Mouse (Mus musculus) gastrocnemius, adult 8-10 months (tissue): ENCODE data around the gene Mapk13. TPM values are rescaled to one million over a fixed set of nuclear protein-coding genes. Genes with fewer than 3 reads are reported as not detected.
"Not testable (repeated sequence)": the region's sequence is repeated elsewhere in the genome, so short reads cannot be mapped to it uniquely, and the experiment has no call there.

Experiments used
- DNase-seq, 2 experiments: peaks; one replicate each; pipeline ENCODE4 v3.0.0; 2022; ENCODE audit warnings: low spot score in 2 of 2
- total RNA-seq, 4 experiments: library from RNA; stranded (reverse); gene quantifications; 2 replicates each; pipeline ENCODE4 v1.2.4; 2022

Gene Mapk13
- total RNA-seq, 4 experiments from 2014 or later: 0.34 TPM; not detected in 3

DNA sequence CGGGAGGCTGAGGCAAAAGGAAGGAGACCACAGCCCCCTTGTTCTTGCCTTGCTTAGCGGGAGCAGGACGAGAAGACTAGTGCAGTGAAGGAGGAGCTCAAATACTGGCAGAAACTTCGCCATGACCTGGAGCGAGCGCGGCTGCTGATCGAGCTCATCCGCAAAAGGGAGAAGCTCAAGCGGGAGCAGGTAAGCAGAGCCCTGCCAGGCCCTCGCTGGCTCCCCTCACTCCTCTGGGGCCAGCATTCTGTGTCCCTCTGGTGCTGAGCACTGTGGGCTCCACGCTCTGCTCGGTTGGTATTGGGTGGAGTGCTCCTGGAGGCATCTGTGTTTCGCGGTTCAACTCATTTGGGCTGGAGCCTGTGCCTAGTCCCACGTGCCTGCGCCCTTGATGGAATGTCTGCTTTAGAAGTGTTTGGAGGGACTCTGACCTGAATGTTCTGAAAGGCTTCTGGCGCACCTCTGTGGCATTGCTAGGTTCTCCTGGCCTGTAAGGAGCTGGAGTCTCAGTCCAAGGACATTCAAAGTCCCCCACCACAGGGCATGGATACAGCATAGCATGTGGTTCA lies 45.5 kb downstream of the Mapk13 start:
- no peak for DNase-seq

DNA sequence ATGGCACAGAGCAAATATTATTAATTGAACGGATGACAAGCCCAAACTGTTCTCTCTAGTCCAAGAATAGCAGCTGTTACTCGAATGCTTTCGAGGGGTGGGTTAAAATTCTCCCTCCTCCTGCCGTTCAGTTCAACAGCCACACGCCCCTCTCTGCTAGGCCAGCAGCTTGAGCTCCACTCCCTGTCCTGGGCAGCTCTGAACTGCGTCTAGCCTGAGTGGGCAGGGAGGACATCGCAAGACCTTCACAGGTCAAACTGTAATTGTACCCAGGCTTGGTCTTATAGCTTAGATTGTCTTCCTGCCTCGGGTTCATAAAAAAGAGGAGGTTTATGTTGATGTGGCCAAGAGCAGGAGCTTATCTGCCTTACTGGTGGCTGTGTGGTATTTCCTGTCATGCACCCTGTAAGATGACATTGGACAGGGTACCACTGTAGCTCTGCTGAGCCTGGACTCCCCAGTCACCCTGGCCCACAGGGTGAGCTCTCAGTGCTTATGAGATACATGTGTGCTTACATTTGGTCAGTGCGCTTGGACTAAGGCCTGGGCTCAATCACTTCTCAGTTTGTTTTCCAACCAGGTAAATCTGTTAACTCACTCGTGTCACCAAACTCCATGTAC lies 46.4 kb downstream of the Mapk13 start:
- no peak for DNase-seq

DNA sequence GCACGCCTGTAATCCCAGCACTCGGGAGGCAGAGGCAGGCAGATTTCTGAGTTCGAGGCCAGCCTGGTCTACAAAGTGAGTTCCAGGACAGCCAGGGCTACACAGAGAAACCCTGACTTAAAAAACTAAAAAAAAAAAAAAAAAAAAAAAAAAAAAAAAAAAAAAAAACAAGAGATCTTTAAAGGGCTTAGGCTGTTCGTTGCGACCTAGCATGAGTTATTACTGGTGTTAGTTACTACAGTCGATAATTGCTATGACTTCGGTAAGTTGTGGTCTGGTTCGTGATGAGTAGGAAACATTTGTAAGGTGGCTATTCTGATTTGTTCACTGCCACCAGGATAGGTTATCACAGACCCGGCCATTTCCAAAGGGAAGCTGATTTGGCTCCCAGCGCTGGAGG lies 47.2 kb downstream of the Mapk13 start:
- not testable (repeated sequence) for DNase-seq

DNA sequence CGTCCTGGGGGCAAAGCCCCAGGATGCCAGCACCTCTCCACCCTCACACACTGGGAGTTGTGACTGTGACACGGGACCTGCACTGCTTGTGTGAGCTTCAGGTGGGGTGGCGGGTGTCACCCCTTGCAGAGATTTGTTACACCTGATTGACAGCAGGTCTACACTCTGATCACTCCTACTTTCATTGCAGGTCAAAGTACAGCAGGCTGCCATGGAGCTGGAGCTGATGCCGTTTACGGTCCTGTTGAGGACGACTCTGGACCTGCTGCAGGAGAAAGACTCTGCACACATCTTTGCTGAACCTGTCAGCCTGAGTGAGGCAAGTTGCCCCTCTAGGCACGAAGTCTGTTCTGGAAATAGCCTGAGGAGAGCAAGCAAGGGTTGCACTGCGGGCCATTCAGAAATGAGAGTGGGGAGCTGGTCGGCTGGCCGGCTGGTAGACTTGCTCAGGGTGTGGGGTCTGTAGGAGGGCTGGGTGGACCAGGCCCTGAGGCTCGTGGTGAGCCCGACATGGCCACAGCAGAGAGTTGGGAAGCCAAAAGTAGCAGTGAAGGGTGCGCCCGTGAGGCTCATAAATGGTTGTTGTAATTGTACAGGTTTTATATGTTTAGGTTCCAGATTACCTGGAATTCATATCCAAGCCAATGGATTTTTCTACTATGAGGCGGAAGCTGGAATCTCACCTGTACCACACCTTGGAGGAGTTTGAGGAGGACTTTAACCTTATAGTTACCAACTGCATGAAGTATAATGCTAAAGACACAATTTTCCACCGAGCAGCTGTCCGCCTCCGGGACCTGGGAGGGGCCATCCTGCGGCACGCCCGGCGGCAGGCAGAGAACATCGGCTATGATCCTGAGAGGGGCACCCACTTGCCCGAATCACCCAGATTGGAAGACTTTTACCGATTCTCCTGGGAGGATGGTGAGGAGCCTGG lies 48.0 kb downstream of the Mapk13 start:
- no peak for DNase-seq

DNA sequence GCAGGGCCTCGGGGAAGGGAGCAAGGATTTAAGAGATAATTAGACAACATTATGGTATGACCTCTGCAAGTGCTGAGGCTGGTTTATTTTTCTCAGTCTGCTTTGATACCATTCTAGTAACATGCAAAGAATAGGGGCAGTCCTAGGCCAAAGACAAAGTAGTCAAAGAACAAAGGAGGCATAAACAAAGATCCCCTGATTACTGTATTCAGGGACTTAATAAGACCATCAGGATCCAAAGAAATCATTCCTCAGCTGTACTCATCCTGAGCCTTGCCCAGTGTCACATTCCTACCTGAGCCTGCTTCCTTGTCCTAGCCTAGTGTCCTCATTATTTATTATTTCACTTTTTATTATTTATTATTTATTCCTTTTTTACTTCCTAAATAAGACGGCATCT lies 51.1 kb downstream of the Mapk13 start:
- no peak for DNase-seq

DNA sequence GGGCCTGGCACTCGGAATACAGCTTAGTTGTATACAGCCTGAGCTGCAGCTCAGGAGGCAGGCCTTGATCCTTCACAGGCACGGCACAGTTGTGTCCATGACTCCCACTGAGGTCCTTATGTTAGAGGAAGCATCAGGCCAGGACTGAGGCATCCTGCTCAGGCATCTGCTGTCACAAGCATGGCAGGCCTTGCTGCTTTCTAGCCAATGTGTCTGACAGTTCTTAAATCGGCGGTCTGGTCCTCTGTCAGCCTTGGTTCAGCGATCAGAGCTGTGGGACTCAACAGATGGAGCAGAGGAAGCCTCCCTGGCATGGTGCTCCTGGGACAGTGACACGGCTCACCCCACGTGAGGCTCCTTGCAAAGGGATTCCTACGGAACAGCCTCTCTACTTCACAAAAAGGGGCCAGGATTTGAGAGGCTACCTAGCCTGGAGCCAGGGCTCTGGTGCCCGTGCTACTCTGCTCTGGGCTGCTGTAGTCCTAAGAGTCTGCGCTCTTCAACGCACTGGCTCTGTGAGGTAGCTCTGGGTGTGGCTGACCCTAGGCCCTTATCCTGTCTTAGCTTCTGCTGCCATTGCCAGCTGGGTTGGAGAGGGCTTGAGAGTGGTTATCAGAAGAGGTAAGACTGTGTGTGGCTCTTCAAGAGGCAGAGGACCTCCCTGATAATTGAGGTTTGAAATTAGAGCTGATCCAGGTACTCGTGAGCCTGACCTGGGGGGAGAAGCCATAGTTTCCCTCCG lies 54.1 kb downstream of the Mapk13 start:
- no peak for DNase-seq

DNA sequence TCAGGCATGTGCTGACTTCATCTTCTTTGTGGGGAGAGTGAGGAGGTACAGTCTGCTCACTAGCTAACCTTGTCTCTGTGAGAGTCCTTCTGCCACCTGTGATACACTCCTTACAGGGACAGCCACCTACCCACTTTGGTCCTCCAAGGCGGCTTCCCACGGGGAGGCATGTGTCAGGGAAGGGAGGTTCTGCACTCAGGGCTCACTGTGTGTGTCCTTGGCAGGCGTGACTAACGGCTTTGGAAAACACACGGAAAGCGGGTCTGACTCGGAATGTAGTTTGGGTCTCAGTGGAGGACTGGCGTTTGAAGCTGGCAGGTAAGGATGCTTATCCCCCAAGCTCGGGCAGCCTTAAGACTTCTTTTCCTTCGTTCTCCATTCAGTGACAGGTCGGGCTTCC lies 54.7 kb downstream of the Mapk13 start:
- no peak for DNase-seq

DNA sequence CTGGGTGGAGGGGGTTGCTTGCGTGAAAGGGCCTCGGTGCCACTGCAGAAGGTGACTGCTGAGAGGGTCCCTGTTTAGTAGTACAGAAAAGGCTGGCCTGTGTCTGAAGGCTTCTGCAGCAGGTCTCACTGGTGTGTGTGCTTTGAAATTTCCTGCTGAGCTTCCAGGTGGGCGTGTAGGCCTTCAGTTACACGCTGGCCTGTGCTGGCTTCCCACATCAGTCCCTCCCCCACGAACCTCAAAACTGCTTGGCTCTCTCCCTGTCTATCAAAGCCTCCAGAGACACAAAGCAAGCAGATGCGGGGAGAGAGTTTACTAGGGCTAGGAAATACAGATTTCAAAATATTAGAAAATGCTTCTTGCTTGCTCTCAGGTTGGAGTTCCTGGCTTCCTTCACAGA lies 55.8 kb downstream of the Mapk13 start:
- DNase-seq: no peak

DNA sequence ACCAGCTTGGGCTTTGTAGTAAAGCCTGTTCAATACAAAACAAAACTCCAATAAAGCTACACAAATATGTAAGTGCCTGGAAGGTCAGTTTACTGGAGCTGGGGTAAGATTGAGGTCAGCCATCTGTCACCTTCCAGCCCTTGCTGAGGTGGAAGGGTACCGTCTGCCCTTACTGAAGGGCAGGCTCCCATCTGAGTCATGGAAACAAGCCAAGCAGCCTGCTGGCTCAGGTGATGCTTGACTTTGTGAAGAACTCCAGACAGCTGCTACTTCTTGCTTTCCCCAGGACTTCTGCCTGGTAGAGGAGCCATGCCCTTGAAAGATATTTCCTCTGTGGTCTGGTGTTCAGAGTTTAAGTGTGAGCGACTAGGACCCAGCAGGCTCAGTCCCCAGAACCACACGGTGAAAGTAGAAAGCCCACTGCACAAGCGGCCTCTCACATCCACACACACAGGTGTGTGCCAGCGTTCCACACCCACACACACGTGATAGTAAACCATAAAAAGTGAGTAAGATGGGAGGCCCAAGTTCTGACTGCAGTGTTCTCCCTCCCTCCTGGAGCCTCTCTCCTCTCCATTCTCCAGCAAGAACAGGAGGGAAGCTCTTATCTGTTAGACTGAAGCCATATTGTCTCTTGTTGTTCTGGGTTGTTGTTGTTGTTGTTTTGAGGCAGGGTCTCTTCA lies 56.4 kb downstream of the Mapk13 start:
- DNase-seq: no peak

DNA sequence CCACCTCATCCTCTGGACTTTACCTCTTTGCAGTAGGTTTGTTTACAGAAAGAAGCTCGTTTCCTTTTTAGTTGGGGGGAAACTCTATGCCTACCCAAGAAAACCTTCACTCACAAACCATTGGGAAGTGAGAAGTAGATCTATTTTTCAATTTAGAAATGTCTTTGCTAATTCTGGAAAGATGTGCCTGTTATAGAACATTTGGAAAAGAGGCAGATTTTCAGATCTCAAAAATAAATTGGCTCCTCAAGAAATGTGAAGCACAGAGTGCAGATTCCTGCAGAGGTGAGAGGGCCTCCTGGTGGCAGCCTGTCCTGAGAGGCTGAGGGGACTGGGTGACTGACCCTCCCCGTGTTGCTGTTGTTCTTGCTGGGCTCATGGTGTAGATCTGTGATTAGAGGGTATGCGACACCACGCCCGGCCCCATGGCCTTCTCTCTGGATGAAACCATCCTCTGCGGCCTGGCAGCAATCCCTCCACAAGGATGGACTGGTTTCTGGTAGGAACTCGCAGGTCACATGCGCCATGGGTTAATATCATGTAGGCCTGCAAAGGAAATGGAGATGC lies 58.7 kb downstream of the Mapk13 start:
- DNase-seq: no peak

DNA sequence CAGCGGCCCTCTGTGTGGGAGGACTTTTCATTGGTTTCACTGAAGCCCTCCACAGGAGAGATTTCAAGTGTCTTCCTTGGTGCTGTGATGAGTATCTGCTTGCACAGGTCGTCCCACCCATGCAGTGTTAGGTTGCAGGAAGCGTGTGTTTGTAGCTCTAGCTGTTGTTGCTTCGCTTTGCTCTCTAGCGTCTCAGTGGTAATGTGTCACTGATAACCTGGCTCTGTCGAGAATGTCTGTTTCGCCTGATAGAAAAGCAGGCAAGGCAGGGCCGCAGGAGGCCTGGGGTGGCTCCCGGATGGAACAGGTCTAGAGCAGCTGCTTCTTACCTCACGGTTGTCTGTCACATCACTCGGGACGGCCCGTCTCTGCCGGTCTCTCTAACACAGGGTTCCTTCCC lies 60.0 kb downstream of the Mapk13 start:
- DNase-seq: no peak

Other genes starting within 250 kb of the Mapk13 start
- gene Armc12, start 238.5 kb upstream of the Mapk13 start, total RNA-seq: not detected
- gene Clpsl2, start 219.9 kb upstream of the Mapk13 start, total RNA-seq: not detected
- not detected for gene Clps, start 208.5 kb upstream of the Mapk13 start, total RNA-seq
- gene Lhfpl5, start 193.7 kb upstream of the Mapk13 start, total RNA-seq: not detected
- gene Srpk1, start 146.6 kb upstream of the Mapk13 start, total RNA-seq: 10 to 100 TPM; 23.1 to 29.4 (median 26.6) TPM
- under 1 TPM in 3 of 4 experiments, not detected in 1; 0.10 to 0.63 (median 0.46) TPM for gene Slc26a8, start 79.1 kb upstream of the Mapk13 start, total RNA-seq
- gene Mapk14, start 78.0 kb upstream of the Mapk13 start, total RNA-seq: 100 to 1,000 TPM; 107 to 121 (median 113) TPM
- 1 to 10 TPM in 1 of 4 experiments, under 1 TPM in 1, not detected in 2; 0.86 to 1.7 TPM for gene AC170998.1, start 43.2 kb upstream of the Mapk13 start, total RNA-seq
- 10 to 100 TPM; 13.2 to 16.5 (median 16.3) TPM for gene Brpf3, start 31.8 kb downstream of the Mapk13 start, total RNA-seq
- not detected for gene Pnpla1, start 89.1 kb downstream of the Mapk13 start, total RNA-seq
- gene 4930539E08Rik, start 146.0 kb downstream of the Mapk13 start, total RNA-seq: not detected
- gene Pxt1, start 174.5 kb downstream of the Mapk13 start, total RNA-seq: not detected
- 10 to 100 TPM; 27.0 to 38.6 (median 28.7) TPM for gene Kctd20, start 182.7 kb downstream of the Mapk13 start, total RNA-seq
- 10 to 100 TPM; 19.5 to 22.5 (median 19.8) TPM for gene Stk38, start 238.7 kb downstream of the Mapk13 start, total RNA-seq